Mouse (Mus musculus) kidney, postnatal 0 days (tissue): ENCODE measurements around the gene Ccdc78. TPM values are rescaled to one million over a fixed set of nuclear protein-coding genes. Genes with fewer than 3 reads are reported as not detected.

Source experiments
- ATAC-seq: fragments of 200-750 bp; cut with Nextera tagmentation; replicated peaks from 2 replicates; pipeline ENCODE4 v1.8.0; 2017; ENCODE audit warnings: low read depth, moderate number of reproducible peaks, moderate TSS enrichment, moderate library complexity; ENCODE audit not compliant: low FRiP score
- DNase-seq: peaks from one replicate; pipeline ENCODE4 v3.0.0-alpha.2; 2016; ENCODE audit warnings: low spot score
- H3K27ac ChIP-seq: fragments of 300-500 bp; sonication (generic); 2 replicates; pipeline ENCODE4 v1.5.1; 2014; ENCODE audit warnings: mild to moderate bottlenecking
- H3K27me3 ChIP-seq: fragments of 300-500 bp; sonication (generic); 2 replicates; pipeline ENCODE4 v1.6.1; 2014; ENCODE audit warnings: low read length, mixed read lengths; ENCODE audit not compliant: insufficient read depth
- H3K36me3 ChIP-seq: fragments of 300-500 bp; sonication (generic); 2 replicates; pipeline ENCODE4 v1.6.1; 2014; ENCODE audit warnings: low read length, mixed read lengths; ENCODE audit not compliant: insufficient read depth
- H3K4me1 ChIP-seq: fragments of 300-500 bp; sonication (generic); replicated peaks from 2 replicates; pipeline ENCODE4 v1.6.1; 2014; ENCODE audit warnings: antibody characterized with exemption, low read length, mixed read lengths; ENCODE audit not compliant: insufficient read depth
- H3K4me2 ChIP-seq: fragments of 300-500 bp; sonication (generic); 2 replicates; pipeline ENCODE4 v1.6.1; 2014; ENCODE audit warnings: mild to moderate bottlenecking, low read length, moderate library complexity, mixed read lengths
- H3K4me3 ChIP-seq: fragments of 300-500 bp; sonication (generic); replicated peaks from 2 replicates; pipeline ENCODE4 v1.5.1; 2014; ENCODE audit warnings: low read depth, low read length
- H3K9ac ChIP-seq: fragments of 300-500 bp; sonication (generic); 2 replicates; pipeline ENCODE4 v1.6.1; 2014; ENCODE audit warnings: low read depth, low read length
- H3K9me3 ChIP-seq: fragments of 300-500 bp; sonication (generic); replicated peaks from 2 replicates; pipeline ENCODE4 v1.6.1; 2016; ENCODE audit warnings: low read length, inconsistent platforms, mixed read lengths
- CTCF ChIP-seq: IDR thresholded peaks from 2 replicates; pipeline ENCODE4 v1.5.1; 2016; ENCODE audit warnings: antibody characterized with exemption, low read depth, mild to moderate bottlenecking, moderate library complexity
- WGBS: fragments of 180-500 bp; shearing (Covaris S2); extraction: QIAGEN DNeasy Blood & Tissue Kit; methylation state at CpG from one replicate; pipeline ENCODE4 v1.1.7; 2014; 5-methylcytosine and 5-hydroxymethylcytosine counted together
- polyA plus RNA-seq: library from polyadenylated mRNA; unstranded; fragments of >200 nt; fragmentation: Nextera tagmentation; extraction: Ambion mirVana; gene quantifications from 2 replicates; pipeline ENCODE4 v1.2.1, GENCODE M21; 2015

The Ccdc78 gene
- polyA plus RNA-seq, 1 experiment from 2014 or later = 0.13 TPM

- no peaks in the 10 kb centered on the region for H3K4me1 ChIP-seq
- 62% methylated on average over 8 of the region's 8 CpGs for WGBS
Observed at GRCm38 (mm10) chr17:25760148-25760547, 26.2 kb upstream of the Ccdc78 start.

GRCm38 (mm10) chr17:25761561-25761970 lies 24.8 kb upstream of the Ccdc78 start:
- 55% methylated on average over 4 of the region's 4 CpGs for WGBS
- Histone ChIP-seq H3K4me1 (no peaks in the 10 kb centered on the region), H3K4me3 (no peak overlapping the region), H3K9ac (no peak overlapping the region), H3K4me2 (no peak overlapping the region), H3K27ac (no peak overlapping the region), H3K36me3 (no peaks in the 10 kb centered on the region), H3K27me3 (no peaks in the 10 kb centered on the region), H3K9me3 (no peaks in the 10 kb centered on the region)
- DNase-seq (no peak), ATAC-seq (no peak)
- TF ChIP-seq CTCF = no peak

More at GRCm38 (mm10) chr17:25760148-25760547, 26.2 kb upstream of the Ccdc78 start:
- H3K4me2 ChIP-seq = no peak overlapping the region
- no peak for TF ChIP-seq CTCF
- no peak overlapping the region for H3K4me3 ChIP-seq
- no peak for ATAC-seq
- H3K9me3 ChIP-seq = no peaks in the 10 kb centered on the region
- H3K36me3 ChIP-seq = no peaks in the 10 kb centered on the region
- no peaks in the 10 kb centered on the region for H3K27me3 ChIP-seq
- DNase-seq = no peak
- H3K27ac ChIP-seq = no peak overlapping the region
- no peak overlapping the region for H3K9ac ChIP-seq

GRCm38 (mm10) chr17:25762591-25762990 lies 23.8 kb upstream of the Ccdc78 start:
- H3K9ac ChIP-seq = no peak overlapping the region
- no peaks in the 10 kb centered on the region for H3K4me1 ChIP-seq
- WGBS = 48% methylated on average over 3 of the region's 3 CpGs
- DNase-seq = no peak
- no peak for TF ChIP-seq CTCF
- H3K4me3 ChIP-seq = no peak overlapping the region
- no peak overlapping the region for H3K4me2 ChIP-seq
- no peak overlapping the region for H3K27ac ChIP-seq
- H3K9me3 ChIP-seq = no peaks in the 10 kb centered on the region
- no peak for ATAC-seq
- H3K27me3 ChIP-seq = no peaks in the 10 kb centered on the region
- no peaks in the 10 kb centered on the region for H3K36me3 ChIP-seq

- no peak for ATAC-seq
- Histone ChIP-seq H3K4me3 (no peak overlapping the region), H3K4me2 (no peak overlapping the region), H3K4me1 (no peaks in the 10 kb centered on the region), H3K9me3 (no peaks in the 10 kb centered on the region), H3K27me3 (no peaks in the 10 kb centered on the region), H3K27ac (no peak overlapping the region), H3K9ac (no peak overlapping the region), H3K36me3 (no peaks in the 10 kb centered on the region)
- DNase-seq = no peak
- WGBS = 46% methylated on average over 5 of the region's 5 CpGs
- no peak for TF ChIP-seq CTCF
Observed at GRCm38 (mm10) chr17:25765886-25766285, 20.5 kb upstream of the Ccdc78 start.

- WGBS = 53% methylated on average over 9 of the region's 9 CpGs
- ATAC-seq (no peak), DNase-seq (no peak)
- H3K27me3 ChIP-seq = no peaks in the 10 kb centered on the region
- TF ChIP-seq CTCF = no peak
- no peaks in the 10 kb centered on the region for H3K9me3 ChIP-seq
- H3K4me1 ChIP-seq = peaks cover 3% of the 10 kb centered on the region; the same call in 1 of the 2 replicates
- H3K27ac ChIP-seq = no peak overlapping the region
- no peak overlapping the region for H3K4me3 ChIP-seq
- no peak overlapping the region for H3K9ac ChIP-seq
- H3K4me2 ChIP-seq = no peak overlapping the region
- H3K36me3 ChIP-seq = no peaks in the 10 kb centered on the region
Observed at GRCm38 (mm10) chr17:25769331-25769730, 17.0 kb upstream of the Ccdc78 start.

GRCm38 (mm10) chr17:25773549-25774120 lies 12.7 kb upstream of the Ccdc78 start, which contains the start of gene Narfl:
TSS of gene Narfl (plus strand) at chr17:25773776.
- Histone ChIP-seq H3K27ac (0 out of 2 replicates have a peak within 1 kb of the TSS, but pooled peaks have one; percentile 14), H3K9me3 (no peaks in the 10 kb centered on the region), H3K9ac (peak within 1 kb of the TSS; percentile 72), H3K36me3 (0 out of 2 replicates have a peak, but pooled peaks cover 9% of the 10 kb centered on the region), H3K4me1 (peaks cover 6% of the 10 kb centered on the region; the same call in 1 of the 2 replicates), H3K27me3 (no peaks in the 10 kb centered on the region), H3K4me2 (peak within 1 kb of the TSS; percentile 84), H3K4me3 (peak within 1 kb of the TSS; percentile 63)
- under 1% methylated on average over 37 of the region's 37 CpGs for WGBS
- peak; percentile 86 for ATAC-seq
- peak; percentile 97 for DNase-seq
- TF ChIP-seq CTCF = peak; percentile 99
